Mouse (Mus musculus) MEL (cell line): ENCODE measurements around the gene Nr5a2. TPM values are rescaled to one million over a fixed set of nuclear protein-coding genes. Genes with fewer than 3 reads are reported as not detected.

ENCODE experiments used
- DNase-seq: peaks from one replicate; pipeline ENCODE4 v3.0.0; 2011; ENCODE audit warnings: low read depth, low spot score
- H3K27ac ChIP-seq: 2 replicates; pipeline ENCODE4 v1.5.1; 2012; ENCODE audit warnings: low read depth, mild to moderate bottlenecking, control low read depth, low read length, moderate library complexity; ENCODE audit not compliant: control insufficient read depth
- H3K27me3 ChIP-seq, 2 experiments: fragments of 150-350 bp in 1 of 2; sonication (generic) in 1 of 2; 2 replicates each; pipeline ENCODE4 v1.6.1; 2012; ENCODE audit warnings: low read length in 2 of 2, mild to moderate bottlenecking in 2 of 2, improper control_type of control experiment in 1 of 2, moderate library complexity in 1 of 2; ENCODE audit not compliant: insufficient read depth in 2 of 2, control insufficient read depth in 1 of 2
- H3K36me3 ChIP-seq, 2 experiments: 2 replicates each; pipeline ENCODE4 v1.6.1; 2012 to 2014; ENCODE audit warnings: low read length in 2 of 2, improper control_type of control experiment in 1 of 2, inconsistent platforms in 1 of 2, mild to moderate bottlenecking in 1 of 2; ENCODE audit not compliant: insufficient read depth in 2 of 2, control insufficient read depth in 1 of 2
- H3K4me1 ChIP-seq, 2 experiments: fragments of 150-350 bp in 1 of 2; sonication (generic) in 1 of 2; 2 replicates each; pipeline ENCODE4 v1.6.1; 2012; ENCODE audit warnings: low read length in 2 of 2, improper control_type of control experiment in 1 of 2, mild to moderate bottlenecking in 1 of 2; ENCODE audit not compliant: insufficient read depth in 2 of 2, control insufficient read depth in 1 of 2
- H3K4me3 ChIP-seq, 2 experiments: fragments of 150-350 bp in 1 of 2; sonication (generic) in 1 of 2; 2 replicates each; pipeline ENCODE4 v1.5.1; 2012; ENCODE audit warnings: low read depth in 2 of 2, low read length in 2 of 2, mild to moderate bottlenecking in 2 of 2, moderate library complexity in 2 of 2, control low read depth in 1 of 2, improper control_type of control experiment in 1 of 2; ENCODE audit not compliant: control insufficient read depth in 1 of 2, insufficient read depth in 1 of 2
- H3K79me2 ChIP-seq: 2 replicates; pipeline ENCODE4 v1.6.1; 2012; ENCODE audit warnings: mild to moderate bottlenecking, low read length, moderate library complexity; ENCODE audit not compliant: control insufficient read depth, poor library complexity, insufficient read depth
- H3K9ac ChIP-seq: 2 replicates; pipeline ENCODE4 v1.6.1; 2012; ENCODE audit warnings: low read depth, mild to moderate bottlenecking, control low read depth, low read length, moderate library complexity; ENCODE audit not compliant: control insufficient read depth, poor library complexity, severe bottlenecking
- H3K9me3 ChIP-seq: fragments of 150-350 bp; sonication (generic); replicated peaks from 2 replicates; pipeline ENCODE4 v1.6.1; 2012; ENCODE audit warnings: mild to moderate bottlenecking, low read length, improper control_type of control experiment, moderate library complexity; ENCODE audit not compliant: insufficient read depth
- BHLHE40 ChIP-seq: IDR thresholded peaks from 2 replicates; pipeline ENCODE4 v1.6.1; 2012; ENCODE audit warnings: low read depth, mild to moderate bottlenecking, inconsistent platforms, low read length, improper control_type of control experiment, borderline replicate concordance
- E2F4 ChIP-seq: IDR thresholded peaks from 2 replicates; pipeline ENCODE4 v1.6.1; 2011; ENCODE audit warnings: low read depth, low read length, improper control_type of control experiment, borderline replicate concordance
- ELF1 ChIP-seq: IDR thresholded peaks from 2 replicates; pipeline ENCODE4 v1.6.1; 2014; ENCODE audit warnings: low read depth, mild to moderate bottlenecking, inconsistent platforms, low read length, improper control_type of control experiment, moderate library complexity
- ETS1 ChIP-seq: IDR thresholded peaks from 2 replicates; pipeline ENCODE4 v1.6.1; 2012; ENCODE audit warnings: low read depth, mild to moderate bottlenecking, inconsistent platforms, low read length, improper control_type of control experiment, moderate library complexity
- MAFK ChIP-seq: IDR thresholded peaks from 2 replicates; pipeline ENCODE4 v1.6.1; 2011; ENCODE audit warnings: low read depth, mild to moderate bottlenecking, low read length, improper control_type of control experiment, borderline replicate concordance
- MAX ChIP-seq: IDR thresholded peaks from 2 replicates; pipeline ENCODE4 v1.6.1; 2011; ENCODE audit warnings: low read length, improper control_type of control experiment
- MAZ ChIP-seq: IDR thresholded peaks from 2 replicates; pipeline ENCODE4 v1.6.1; 2012; ENCODE audit warnings: low read depth, mild to moderate bottlenecking, inconsistent platforms, low read length, improper control_type of control experiment
- MYB ChIP-seq: IDR thresholded peaks from 2 replicates; pipeline ENCODE4 v1.6.1; 2011; ENCODE audit warnings: mild to moderate bottlenecking, low read depth, low read length, improper control_type of control experiment
- MYC ChIP-seq: IDR thresholded peaks from 2 replicates; pipeline ENCODE4 v1.6.1; 2011; ENCODE audit warnings: low read depth, mild to moderate bottlenecking, low read length, improper control_type of control experiment, moderate library complexity
- POLR2A ChIP-seq, 2 experiments: IDR thresholded peaks; 2 replicates each; pipeline ENCODE4 v1.6.1; 2011 to 2012; ENCODE audit warnings: low read length in 2 of 2, mild to moderate bottlenecking in 2 of 2, control low read depth in 1 of 2, improper control_type of control experiment in 1 of 2, low read depth in 1 of 2, moderate library complexity in 1 of 2; ENCODE audit not compliant: control insufficient read depth in 1 of 2, insufficient read depth in 1 of 2, poor library complexity in 1 of 2
- POLR2AphosphoS5 ChIP-seq: IDR thresholded peaks from 2 replicates; pipeline ENCODE4 v1.6.1; 2012; ENCODE audit warnings: low read depth, borderline replicate concordance, mild to moderate bottlenecking, inconsistent platforms, low read length, moderate library complexity, mixed read lengths
- RAD21 ChIP-seq: IDR thresholded peaks from 2 replicates; pipeline ENCODE4 v1.6.1; 2011; ENCODE audit warnings: mild to moderate bottlenecking, low read depth, low read length, improper control_type of control experiment
- SMC3 ChIP-seq: IDR thresholded peaks from 2 replicates; pipeline ENCODE4 v1.6.1; 2011; ENCODE audit warnings: low read depth, low read length, improper control_type of control experiment
- TAL1 ChIP-seq: IDR thresholded peaks from 2 replicates; pipeline ENCODE4 v1.6.1; 2012; ENCODE audit warnings: mild to moderate bottlenecking, inconsistent platforms, low read length, moderate library complexity, mixed read lengths
- TBP ChIP-seq: IDR thresholded peaks from 2 replicates; pipeline ENCODE4 v1.8.0; 2011; ENCODE audit warnings: low read depth, low read length, improper control_type of control experiment
- TCF12 ChIP-seq: IDR thresholded peaks from 2 replicates; pipeline ENCODE4 v1.6.1; 2014; ENCODE audit warnings: low read depth, mild to moderate bottlenecking, inconsistent platforms, low read length, improper control_type of control experiment, moderate library complexity
- USF1 ChIP-seq: IDR thresholded peaks from 2 replicates; pipeline ENCODE4 v1.6.1; 2014; ENCODE audit warnings: low read depth, mild to moderate bottlenecking, inconsistent platforms, low read length, improper control_type of control experiment, moderate library complexity
- ZC3H11A ChIP-seq: IDR thresholded peaks from 2 replicates; pipeline ENCODE4 v1.6.1; 2012; ENCODE audit warnings: low read depth, mild to moderate bottlenecking, inconsistent platforms, low read length, improper control_type of control experiment
- ZKSCAN1 ChIP-seq: IDR thresholded peaks from 2 replicates; pipeline ENCODE4 v1.6.1; 2012; ENCODE audit warnings: low read depth, mild to moderate bottlenecking, inconsistent platforms, low read length, improper control_type of control experiment, moderate library complexity
- polyA plus RNA-seq, 2 experiments: library from polyadenylated mRNA; stranded (reverse) in 1 of 2; unstranded in 1 of 2; fragments of >175 nt in 1 of 2; fragments of >200 nt in 1 of 2; gene quantifications; 2 replicates each; pipeline versions ENCODE4 v1.2.1 to v1.2.4; 2012; ENCODE audit warnings: low replicate concordance in 2 of 2, low read depth in 1 of 2; ENCODE audit not compliant: insufficient read length in 2 of 2, insufficient read depth in 1 of 2, missing spikeins in 1 of 2
- total RNA-seq: library from RNA; depleted of rRNA; stranded (reverse); fragments of 300-350 nt; gene quantifications from 2 replicates; pipeline ENCODE4 v1.2.3, GENCODE M21; 2012

The Nr5a2 gene
- total and polyA plus RNA-seq, 3 experiments = 0.03 to 0.39 TPM; not detected in 1

- no peak for TF ChIP-seq ELF1
- no peak for TF ChIP-seq TAL1
- TF ChIP-seq USF1 = no peak
- H3K4me1 ChIP-seq = no peaks in the 10 kb centered on the region
Observed at GRCm38 (mm10) chr1:136910741-136911593, 49.3 kb downstream of the Nr5a2 start.

DNA sequence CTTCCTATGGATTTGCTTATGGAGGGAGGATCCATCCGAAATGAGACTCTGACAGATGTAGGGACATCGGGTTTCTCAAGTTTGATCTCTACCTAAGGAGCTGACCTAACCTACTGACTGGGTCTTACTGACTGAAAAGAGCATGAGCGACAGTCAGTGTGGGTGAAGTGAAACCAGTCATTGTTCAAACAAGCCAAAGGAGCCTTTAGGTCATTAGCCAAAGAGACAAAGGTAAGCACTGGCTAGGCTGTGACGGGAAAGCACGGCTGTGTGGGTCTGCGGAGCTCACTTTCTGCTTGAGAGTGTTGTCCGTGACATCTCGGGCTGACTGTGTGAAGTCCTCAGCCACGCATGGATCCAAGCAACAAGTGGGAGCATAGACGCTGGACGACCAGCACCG is 50.1 kb downstream of the Nr5a2 start:
- H3K4me3 ChIP-seq = no peak overlapping the region
- no peaks in the 10 kb centered on the region for H3K4me1 ChIP-seq
- H3K36me3 ChIP-seq = no peaks in the 10 kb centered on the region
- DNase-seq = no peak
- no peak for TF ChIP-seq MAFK
- no peak for TF ChIP-seq ETS1
- TF ChIP-seq SMC3 = no peak
- TF ChIP-seq TCF12 = no peak
- no peak for TF ChIP-seq POLR2AphosphoS5
- no peak for TF ChIP-seq BHLHE40
- TF ChIP-seq RAD21 = no peak
- TF ChIP-seq MAZ = no peak
- TF ChIP-seq MAX = no peak
- TF ChIP-seq TBP = no peak
- no peak for TF ChIP-seq ZKSCAN1
- TF ChIP-seq TAL1 = no peak
- no peak for TF ChIP-seq MYC
- TF ChIP-seq ZC3H11A = no peak
- no peak for TF ChIP-seq E2F4
- TF ChIP-seq MYB = no peak
- no peak for TF ChIP-seq POLR2A (IDR thresholded peaks at IDR 0.05; ENCODE audit: control insufficient read depth in 1 of 2, insufficient read depth in 1 of 2, low read depth in 1 of 2, low read length in 2 of 2, poor library complexity in 1 of 2)
- H3K9ac ChIP-seq = no peak overlapping the region
- H3K27me3 ChIP-seq = no peaks in the 10 kb centered on the region
- no peaks in the 10 kb centered on the region for H3K9me3 ChIP-seq
- no peak overlapping the region for H3K27ac ChIP-seq
- no peaks in the 10 kb centered on the region for H3K79me2 ChIP-seq

More at GRCm38 (mm10) chr1:136910741-136911593, 49.3 kb downstream of the Nr5a2 start:
- no peaks in the 10 kb centered on the region for H3K9me3 ChIP-seq
- no peaks in the 10 kb centered on the region for H3K36me3 ChIP-seq
- H3K9ac ChIP-seq = no peak overlapping the region
- no peak for DNase-seq
- H3K79me2 ChIP-seq = no peaks in the 10 kb centered on the region
- no peaks in the 10 kb centered on the region for H3K27me3 ChIP-seq
- H3K4me3 ChIP-seq = no peak overlapping the region
- no peak overlapping the region for H3K27ac ChIP-seq
